Mouse (Mus musculus) cerebellum, adult 11-12 months (tissue): ENCODE data around the gene Masp1.

Source experiments
- DNase-seq: peaks from one replicate; pipeline ENCODE4 v3.0.0; 2022

Masp1 gene

GRCm38 (mm10) chr16:23457338-23457737, 63.3 kb downstream of the Masp1 start:
- no peak for DNase-seq

- peak; percentile 42 for DNase-seq
These were observed 64.1 kb downstream of the Masp1 start for GRCm38 (mm10) chr16:23456534-23456933.

DNA sequence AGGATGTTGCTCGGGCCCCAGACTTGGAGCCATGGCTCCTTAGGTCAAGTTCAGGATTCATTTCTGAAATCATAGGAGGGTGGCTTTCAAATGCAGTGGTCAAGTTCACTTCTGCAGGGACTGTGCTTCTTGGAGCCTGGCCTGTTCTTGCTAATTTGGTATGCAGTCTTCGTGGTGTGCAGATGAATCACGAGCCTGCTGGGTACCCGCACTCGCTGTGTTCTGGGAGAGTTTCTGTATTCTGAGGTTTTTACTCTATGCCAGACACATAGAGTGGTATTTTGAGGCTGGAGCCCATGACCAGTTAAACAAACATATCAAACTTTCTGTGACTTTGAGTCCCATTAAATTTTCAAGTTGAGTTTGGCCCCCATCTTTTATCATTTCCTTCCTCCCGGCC, 66.2 kb downstream of the Masp1 start:
- DNase-seq = no peak

GRCm38 (mm10) chr16:23452476-23452875, 68.1 kb downstream of the Masp1 start:
- no peak for DNase-seq

- DNase-seq = no peak
These were observed 69.8 kb downstream of the Masp1 start for GRCm38 (mm10) chr16:23450816-23451215.

- DNase-seq = no peak
These were observed 70.7 kb downstream of the Masp1 start for GRCm38 (mm10) chr16:23449946-23450345.

GRCm38 (mm10) chr16:23444231-23444630, 76.4 kb downstream of the Masp1 start:
- DNase-seq = no peak

DNA sequence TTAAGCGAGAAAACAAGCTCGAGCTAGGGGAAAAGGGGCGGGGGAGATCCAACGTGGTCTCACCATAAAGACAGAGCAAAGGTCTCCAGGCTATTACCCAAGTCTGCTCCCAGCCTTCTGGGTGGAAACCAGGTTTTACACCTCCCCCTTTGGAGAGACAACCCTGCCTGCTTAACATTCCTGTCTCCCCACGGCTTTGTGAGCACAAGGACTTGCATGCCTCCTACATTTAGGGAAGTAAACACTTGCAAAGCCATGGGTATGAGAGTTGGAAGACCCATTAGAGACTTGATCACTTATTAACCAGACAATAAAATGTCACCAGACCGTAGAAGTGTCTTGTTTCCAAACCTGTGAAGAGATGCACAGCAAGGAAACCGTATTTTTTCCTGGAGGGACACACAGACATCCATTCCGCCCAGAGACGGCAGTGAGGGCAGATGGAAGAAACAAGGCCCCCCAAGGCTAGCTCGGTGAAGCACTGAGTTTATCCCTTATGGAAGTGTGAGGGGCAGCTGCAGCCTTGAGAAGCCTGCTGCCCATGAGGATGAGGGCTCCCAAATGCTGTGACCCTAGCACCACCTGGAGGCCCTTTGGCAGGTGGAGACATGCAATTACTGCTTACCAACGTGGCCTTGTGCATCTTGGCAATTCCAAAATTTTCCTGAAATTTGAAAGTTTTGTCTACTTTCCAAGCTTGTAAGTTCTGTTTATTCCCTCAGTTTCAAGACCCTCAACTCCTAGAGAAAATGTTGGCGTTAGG, 83.0 kb downstream of the Masp1 start:
- no peak for DNase-seq

DNA sequence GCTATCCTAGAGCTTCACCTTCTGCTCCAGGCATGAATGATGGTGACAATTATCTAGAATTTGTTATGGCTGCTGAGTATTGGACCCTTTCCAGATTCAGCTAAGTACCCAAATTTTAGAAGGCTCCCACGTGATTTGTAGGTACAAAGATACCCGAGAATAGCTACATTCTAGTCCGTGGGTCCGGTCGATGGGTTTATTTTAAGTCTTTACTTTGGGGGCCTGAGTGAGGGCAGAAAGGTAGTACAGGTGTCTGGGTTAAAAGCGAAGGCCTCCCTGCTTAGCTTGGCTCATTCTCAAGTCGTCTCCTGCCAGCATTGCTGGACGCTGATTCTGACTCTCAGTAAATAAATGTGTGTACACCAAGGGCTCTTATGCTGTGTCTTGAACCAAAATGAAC, 90.6 kb downstream of the Masp1 start:
- DNase-seq = no peak

- DNase-seq = peak; percentile 13
These were observed 91.8 kb downstream of the Masp1 start, which contains the start of gene Rtp1 for GRCm38 (mm10) chr16:23428647-23429319. Gene Rtp1, plus strand, starts transcription at chr16:23429133.

- DNase-seq = peak; percentile 26
These were observed 92.9 kb downstream of the Masp1 start for GRCm38 (mm10) chr16:23427701-23428100.

GRCm38 (mm10) chr16:23423825-23424224, 96.8 kb downstream of the Masp1 start:
- no peak for DNase-seq

GRCm38 (mm10) chr16:23419565-23420085, 101.0 kb downstream of the Masp1 start:
- no peak for DNase-seq

- no peak for DNase-seq
These were observed 103.0 kb downstream of the Masp1 start for GRCm38 (mm10) chr16:23417456-23418240.

- no peak for DNase-seq
These were observed 103.8 kb downstream of the Masp1 start for GRCm38 (mm10) chr16:23416657-23417293.

GRCm38 (mm10) chr16:23416261-23416656, 104.4 kb downstream of the Masp1 start:
- no peak for DNase-seq

DNA sequence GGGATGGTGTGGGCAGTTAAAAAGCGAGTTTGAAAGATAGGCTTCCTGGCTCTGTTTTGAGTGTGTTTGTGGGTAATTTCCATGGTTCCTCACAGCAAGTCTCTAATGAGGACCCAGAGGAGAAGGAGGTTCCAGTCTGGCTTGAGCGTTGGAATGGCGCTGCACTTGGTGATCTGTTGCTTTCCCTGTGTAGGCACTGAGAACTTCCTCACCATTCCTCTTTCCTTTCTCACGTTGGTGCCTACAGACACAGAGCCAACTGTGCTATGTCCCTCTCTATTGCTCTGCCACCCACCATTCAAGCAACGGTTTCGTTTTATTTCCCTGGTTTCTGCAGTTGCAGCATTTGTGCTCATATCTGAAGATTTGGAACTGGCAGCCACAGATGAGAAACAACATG, 107.7 kb downstream of the Masp1 start:
- DNase-seq = no peak

GRCm38 (mm10) chr16:23403008-23403755, 117.4 kb downstream of the Masp1 start:
- DNase-seq = peak; percentile 14

GRCm38 (mm10) chr16:23401959-23402358, 118.7 kb downstream of the Masp1 start:
- no peak for DNase-seq

- DNase-seq = no peak
These were observed 119.2 kb downstream of the Masp1 start for GRCm38 (mm10) chr16:23401463-23401862.
